Mouse (Mus musculus) embryonic facial prominence, embryonic 10.5 days (tissue): Measurements from ENCODE around the gene Arl5a. TPM values are rescaled to one million over a fixed set of nuclear protein-coding genes. Genes with fewer than 3 reads are reported as not detected.
A peak's percentile ranks its signal among the peaks of the same experiment; 100 is the strongest.

Source experiments
- DNase-seq: peaks from one replicate; pipeline ENCODE4 v3.0.0-alpha.2; 2017; ENCODE audit warnings: low spot score
- H3K27ac ChIP-seq: fragments of 300-500 bp; sonication (generic); replicated peaks from 2 replicates; pipeline ENCODE4 v1.5.1; 2016; ENCODE audit warnings: mild to moderate bottlenecking
- H3K27me3 ChIP-seq: fragments of 300-500 bp; sonication (generic); replicated peaks from 2 replicates; pipeline ENCODE4 v1.6.1; 2016; ENCODE audit warnings: low read depth, mild to moderate bottlenecking; ENCODE audit not compliant: poor library complexity, severe bottlenecking
- H3K36me3 ChIP-seq: fragments of 300-500 bp; sonication (generic); replicated peaks from 2 replicates; pipeline ENCODE4 v1.6.1; 2016; ENCODE audit warnings: mild to moderate bottlenecking, moderate library complexity
- H3K4me1 ChIP-seq: fragments of 300-500 bp; sonication (generic); 2 replicates; pipeline ENCODE4 v1.6.1; 2016
- H3K4me3 ChIP-seq: fragments of 300-500 bp; sonication (generic); 2 replicates; pipeline ENCODE4 v1.5.1; 2016; ENCODE audit warnings: mild to moderate bottlenecking, moderate library complexity
- H3K9me3 ChIP-seq: fragments of 300-500 bp; sonication (generic); 2 replicates; pipeline ENCODE4 v1.6.1; 2016; ENCODE audit warnings: mild to moderate bottlenecking
- WGBS: fragments of 180-500 bp; shearing (Covaris S2); methylation state at CpG from one replicate; pipeline ENCODE4 v1.1.7; 2016; 5-methylcytosine and 5-hydroxymethylcytosine counted together
- polyA plus RNA-seq: library from polyadenylated mRNA; unstranded; fragments of >200 nt; fragmentation: Nextera tagmentation; extraction: Ambion mirVana; gene quantifications from 2 replicates; pipeline ENCODE4 v1.2.1, GENCODE M21; 2016

Gene Arl5a
- polyA plus RNA-seq, 1 experiment from 2014 or later: 53.6 TPM

GRCm38 (mm10) chr2:52438437-52438836 is 13.7 kb upstream of the Arl5a start:
- no peak overlapping the region for H3K4me3 ChIP-seq
- 88% methylated on average over 4 of the region's 4 CpGs for WGBS
- peaks cover 19% of the 10 kb centered on the region for H3K4me1 ChIP-seq
- H3K36me3 ChIP-seq: no peaks in the 10 kb centered on the region
- H3K27me3 ChIP-seq: no peaks in the 10 kb centered on the region
- H3K9me3 ChIP-seq: no peaks in the 10 kb centered on the region
- no peak for DNase-seq
- no peak overlapping the region for H3K27ac ChIP-seq

GRCm38 (mm10) chr2:52438013-52438412 is 13.3 kb upstream of the Arl5a start:
- no peak overlapping the region for H3K4me3 ChIP-seq
- peaks cover 22% of the 10 kb centered on the region for H3K4me1 ChIP-seq
- H3K27me3 ChIP-seq: no peaks in the 10 kb centered on the region
- DNase-seq: no peak
- H3K27ac ChIP-seq: no peak overlapping the region
- H3K36me3 ChIP-seq: no peaks in the 10 kb centered on the region
- H3K9me3 ChIP-seq: no peaks in the 10 kb centered on the region
- 64% methylated on average over 6 of the region's 6 CpGs for WGBS

GRCm38 (mm10) chr2:52435919-52436632 is 11.4 kb upstream of the Arl5a start:
- Histone ChIP-seq H3K36me3 (no peaks in the 10 kb centered on the region), H3K9me3 (no peaks in the 10 kb centered on the region), H3K27me3 (no peaks in the 10 kb centered on the region), H3K4me3 (no peak overlapping the region), H3K4me1 (peaks cover 17% of the 10 kb centered on the region), H3K27ac (no peak overlapping the region)
- 80% methylated on average over 14 of the region's 14 CpGs for WGBS
- no peak for DNase-seq

- H3K9me3 ChIP-seq: no peaks in the 10 kb centered on the region
- WGBS: 53% methylated on average over 7 of the region's 7 CpGs
- H3K27me3 ChIP-seq: no peaks in the 10 kb centered on the region
- no peaks in the 10 kb centered on the region for H3K36me3 ChIP-seq
- no peak for DNase-seq
- H3K27ac ChIP-seq: no peak overlapping the region
- no peak overlapping the region for H3K4me3 ChIP-seq
- peaks cover 14% of the 10 kb centered on the region for H3K4me1 ChIP-seq
These were observed 8.7 kb upstream of the Arl5a start for GRCm38 (mm10) chr2:52433365-52433764.

GRCm38 (mm10) chr2:52427383-52427782 is 2.7 kb upstream of the Arl5a start:
- no peaks in the 10 kb centered on the region for H3K9me3 ChIP-seq
- H3K4me3 ChIP-seq: no peak overlapping the region
- 92% methylated on average over 3 of the region's 3 CpGs for WGBS
- DNase-seq: no peak
- no peak overlapping the region for H3K27ac ChIP-seq
- no peaks in the 10 kb centered on the region for H3K36me3 ChIP-seq
- H3K4me1 ChIP-seq: peaks cover 21% of the 10 kb centered on the region
- H3K27me3 ChIP-seq: no peaks in the 10 kb centered on the region

GRCm38 (mm10) chr2:52426041-52426440 is 1.3 kb upstream of the Arl5a start:
- H3K9me3 ChIP-seq: no peaks in the 10 kb centered on the region
- peaks cover 33% of the 10 kb centered on the region for H3K4me1 ChIP-seq
- no peaks in the 10 kb centered on the region for H3K27me3 ChIP-seq
- H3K4me3 ChIP-seq: peak overlapping the region; percentile 93
- no peak for DNase-seq
- no peaks in the 10 kb centered on the region for H3K36me3 ChIP-seq
- 90% methylated on average over 3 of the region's 3 CpGs for WGBS
- no peak overlapping the region for H3K27ac ChIP-seq

- WGBS: 25% methylated on average over 10 of the region's 10 CpGs
- H3K27me3 ChIP-seq: no peaks in the 10 kb centered on the region
- H3K4me3 ChIP-seq: peak overlapping the region; percentile 93
- H3K4me1 ChIP-seq: peaks cover 35% of the 10 kb centered on the region
- H3K9me3 ChIP-seq: no peaks in the 10 kb centered on the region
- peak overlapping the region; percentile 99 for H3K27ac ChIP-seq
- DNase-seq: peak; percentile 28
- no peaks in the 10 kb centered on the region for H3K36me3 ChIP-seq
These were observed 758 bp upstream of the Arl5a start for GRCm38 (mm10) chr2:52425523-52425795.

- Histone ChIP-seq H3K27ac (peak overlapping the region; percentile 99), H3K4me3 (peak overlapping the region; percentile 93), H3K4me1 (peaks cover 35% of the 10 kb centered on the region), H3K9me3 (no peaks in the 10 kb centered on the region), H3K27me3 (no peaks in the 10 kb centered on the region), H3K36me3 (no peaks in the 10 kb centered on the region)
- under 1% methylated on average over 42 of the region's 42 CpGs for WGBS
- no peak for DNase-seq
These were observed 413 bp downstream of the Arl5a start for GRCm38 (mm10) chr2:52424248-52424728.

GRCm38 (mm10) chr2:52423611-52424247 is 972 bp downstream of the Arl5a start:
- DNase-seq: no peak
- H3K36me3 ChIP-seq: no peaks in the 10 kb centered on the region
- H3K9me3 ChIP-seq: no peaks in the 10 kb centered on the region
- peak overlapping the region; percentile 99 for H3K27ac ChIP-seq
- peak overlapping the region; percentile 93 for H3K4me3 ChIP-seq
- H3K4me1 ChIP-seq: peaks cover 35% of the 10 kb centered on the region
- H3K27me3 ChIP-seq: no peaks in the 10 kb centered on the region
- 7% methylated on average over 16 of the region's 16 CpGs for WGBS

GRCm38 (mm10) chr2:52422871-52423610 is 1.7 kb downstream of the Arl5a start:
- DNase-seq: no peak
- peak overlapping the region; percentile 93 for H3K4me3 ChIP-seq
- no peak overlapping the region for H3K27ac ChIP-seq
- H3K27me3 ChIP-seq: no peaks in the 10 kb centered on the region
- 0 out of 2 replicates have a peak, but pooled peaks cover under 1% of the 10 kb centered on the region for H3K9me3 ChIP-seq
- WGBS: 68% methylated on average over 8 of the region's 8 CpGs
- peaks cover 35% of the 10 kb centered on the region for H3K4me1 ChIP-seq
- H3K36me3 ChIP-seq: peaks cover 3% of the 10 kb centered on the region

GRCm38 (mm10) chr2:52421197-52421596 is 3.5 kb downstream of the Arl5a start:
- Histone ChIP-seq H3K27ac (no peak overlapping the region), H3K4me3 (no peak overlapping the region), H3K4me1 (peaks cover 35% of the 10 kb centered on the region), H3K9me3 (0 out of 2 replicates have a peak, but pooled peaks cover 11% of the 10 kb centered on the region), H3K27me3 (no peaks in the 10 kb centered on the region), H3K36me3 (peaks cover 20% of the 10 kb centered on the region)
- WGBS: 72% methylated on average over 6 of the region's 6 CpGs
- DNase-seq: no peak

- DNase-seq: no peak
- 93% methylated on average over 7 of the region's 7 CpGs for WGBS
These were observed 4.5 kb downstream of the Arl5a start for GRCm38 (mm10) chr2:52420001-52420710.

More at GRCm38 (mm10) chr2:52420001-52420710, 4.5 kb downstream of the Arl5a start:
- H3K4me1 ChIP-seq: peaks cover 26% of the 10 kb centered on the region
- no peaks in the 10 kb centered on the region for H3K27me3 ChIP-seq
- no peak overlapping the region for H3K27ac ChIP-seq
- no peak overlapping the region for H3K4me3 ChIP-seq
- H3K9me3 ChIP-seq: peaks cover 21% of the 10 kb centered on the region; the same call in 1 of the 2 replicates
- peaks cover 30% of the 10 kb centered on the region for H3K36me3 ChIP-seq
